Mouse (Mus musculus): ENCODE measurements at regions not wholly inside any gene's neighbourhood (a gene's known extent, or its start where the extent isn't known, plus 50 kb on each side); places are given as distances from the start of the nearest gene placed in this dataset.

DNA sequence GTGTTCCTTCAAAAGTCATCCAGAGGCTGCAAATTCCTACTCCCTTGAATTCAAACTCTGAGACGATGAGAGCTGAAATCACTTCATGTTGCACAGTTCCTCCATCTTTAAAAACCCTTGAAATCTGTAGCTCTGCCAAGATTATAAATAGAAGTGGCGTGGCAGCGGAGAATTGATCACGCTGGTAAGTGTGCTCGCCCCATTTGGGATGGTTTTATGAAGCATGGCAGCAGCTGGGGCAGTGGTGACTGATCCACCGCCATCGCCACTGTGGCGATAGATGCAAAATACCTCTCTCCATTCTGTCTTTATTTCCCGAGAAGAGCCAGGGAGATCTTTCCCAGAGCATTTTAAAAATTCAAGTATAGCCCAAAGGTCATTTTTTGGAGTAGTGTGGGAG is 179.8 kb upstream of the Tank start:
- TF ChIP-seq CTCF (conservative IDR thresholded peaks at IDR 0.05; ENCODE audit: low read length) (no peak), NANOG (IDR thresholded peaks at IDR 0.05; ENCODE audit: borderline replicate concordance, low read length) (no peak)
